In genomic region chr7:49437901-49438300, GRCm38 (mm10) we compare ENCODE assay signal across 9 mouse cellular contexts.
DNase-seq lines count a peak whose midpoint lies in the region; ATAC-seq and TF ChIP-seq lines count a peak whose summit lies in the region.
"Had no signal": no experiment of that assay in that cellular context is flagged by ENCODE, and none has a peak within 500 bp of the region (broad histone marks: within the 10 kb centered on the region; RNA-seq: fewer than 3 reads in every experiment).

No protein-coding gene starts in this region.

- peaks cover 9 to 15% of the 10 kb centered on the region in 2 experiments for H3K4me1 ChIP-seq in heart, embryonic 14.5 days (ENCODE audit: control insufficient read depth in 2 of 2, insufficient read depth in 2 of 2, low read length in 2 of 2)
- H3K4me1 ChIP-seq in embryonic facial prominence, embryonic 13.5 days, result peaks cover 57% of the 10 kb centered on the region
- peaks cover 27% of the 10 kb centered on the region for H3K4me1 ChIP-seq in lung, embryonic 14.5 days (ENCODE audit: insufficient read depth)

- ATAC-seq in heart, embryonic 14.5 days (ENCODE audit: insufficient number of reproducible peaks, insufficient read depth, low FRiP score, low read depth), result no peak
- ATAC-seq in embryonic facial prominence, embryonic 13.5 days (ENCODE audit: insufficient number of reproducible peaks, insufficient read depth, low FRiP score, low TSS enrichment, low read depth), result no peak
- 0 out of 2 replicates have a peak, but pooled peaks have one; percentile 28 for ATAC-seq in lung, embryonic 14.5 days (ENCODE audit: insufficient read depth)
- no peak for ATAC-seq in granulocyte monocyte progenitor cell, adult 5-6 weeks (replicated peaks; ENCODE audit: poor library complexity, severe bottlenecking)

- H3K4me2 ChIP-seq in heart, embryonic 14.5 days (ENCODE audit: low read length), result no peak overlapping the region
- H3K4me2 ChIP-seq in embryonic facial prominence, embryonic 13.5 days, result peak overlapping the region; percentile 9; the same call in 1 of the 2 replicates
- 0 out of 2 replicates have a peak overlapping the region, but pooled peaks have one; percentile 8 for H3K4me2 ChIP-seq in lung, embryonic 14.5 days

- 23% methylated on average over 11 of the region's 11 CpGs for WGBS in heart, embryonic 14.5 days
- 3% methylated on average over 11 of the region's 11 CpGs for WGBS in embryonic facial prominence, embryonic 13.5 days
- WGBS in lung, embryonic 14.5 days, result 11% methylated on average over 11 of the region's 11 CpGs

- no peak for TF ChIP-seq CTCF in lung, embryonic 14.5 days (IDR thresholded peaks at IDR 0.05; ENCODE audit: low read depth)

- H3K36me3 ChIP-seq in heart, embryonic 14.5 days (ENCODE audit: control insufficient read depth, insufficient read depth, low read length), result no peaks in the 10 kb centered on the region
- no peaks in the 10 kb centered on the region for H3K36me3 ChIP-seq in embryonic facial prominence, embryonic 13.5 days
- H3K36me3 ChIP-seq in lung, embryonic 14.5 days (ENCODE audit: insufficient read depth), result no peaks in the 10 kb centered on the region

- peak overlapping the region; percentile 30; the same call in 1 of the 2 replicates for H3K9ac ChIP-seq in heart, embryonic 14.5 days (ENCODE audit: low read length)
- H3K9ac ChIP-seq in embryonic facial prominence, embryonic 13.5 days, result no peak overlapping the region
- H3K9ac ChIP-seq in lung, embryonic 14.5 days, result no peak overlapping the region

- peak overlapping the region; percentile 24 to 52; a peak in 1 of 4 replicates for H3K27ac ChIP-seq in heart, embryonic 14.5 days (replicated peaks in 1 of 2; ENCODE audit: control insufficient read depth in 1 of 2, insufficient read depth in 1 of 2, low read depth in 2 of 2, low read length in 2 of 2)
- peak overlapping the region; percentile 84 for H3K27ac ChIP-seq in embryonic facial prominence, embryonic 13.5 days
- peak overlapping the region; percentile 51 for H3K27ac ChIP-seq in lung, embryonic 14.5 days (ENCODE audit: low read depth)

- H3K4me3 ChIP-seq in heart, embryonic 14.5 days (ENCODE audit: control insufficient read depth in 1 of 2, insufficient read depth in 1 of 2, low read depth in 1 of 2, low read length in 2 of 2), result no peak overlapping the region
- no peak overlapping the region for H3K4me3 ChIP-seq in embryonic facial prominence, embryonic 13.5 days
- no peak overlapping the region for H3K4me3 ChIP-seq in lung, embryonic 14.5 days (ENCODE audit: low read depth, low read length)

- H3K9me3 ChIP-seq in heart, embryonic 14.5 days (ENCODE audit: control insufficient read depth, low read length), result no peaks in the 10 kb centered on the region
- no peaks in the 10 kb centered on the region for H3K9me3 ChIP-seq in embryonic facial prominence, embryonic 13.5 days
- H3K9me3 ChIP-seq in lung, embryonic 14.5 days (ENCODE audit: low read depth, low read length), result no peaks in the 10 kb centered on the region

- no peak for DNase-seq in heart, postnatal 4 days
- DNase-seq in NIH3T3 (ENCODE audit: low read depth), result peak; percentile 47
- peak; percentile 77 for DNase-seq in lung, embryonic 14.5 days
- DNase-seq in thymus, postnatal 0 days (ENCODE audit: low spot score), result no peak
- DNase-seq in adrenal gland, postnatal 4 days (ENCODE audit: low spot score in 2 of 2), result no peak
- DNase-seq: thymus, postnatal 4 days had no signal

- H3K27me3 ChIP-seq in heart, embryonic 14.5 days (ENCODE audit: control insufficient read depth, insufficient read depth, low read length), result no peaks in the 10 kb centered on the region
- H3K27me3 ChIP-seq in embryonic facial prominence, embryonic 13.5 days, result no peaks in the 10 kb centered on the region
- H3K27me3 ChIP-seq in lung, embryonic 14.5 days (ENCODE audit: insufficient read depth, low read length), result no peaks in the 10 kb centered on the region

Comparison
In these comparisons a context has a peak if more than half of its experiments do, and no peak if none do; other contexts are left out.
1. DNase-seq: peak in NIH3T3 (single experiment) and lung, embryonic 14.5 days (single experiment); none in heart, postnatal 4 days (single experiment), thymus, postnatal 0 days (single experiment) and adrenal gland, postnatal 4 days (0 of 2).
2. Peak in every context shown above with its lines, with median percentiles within 50 percentile points of each other: H3K27ac ChIP-seq.